Mouse (Mus musculus): ENCODE measurements around the gene Rnf157.

DNA sequence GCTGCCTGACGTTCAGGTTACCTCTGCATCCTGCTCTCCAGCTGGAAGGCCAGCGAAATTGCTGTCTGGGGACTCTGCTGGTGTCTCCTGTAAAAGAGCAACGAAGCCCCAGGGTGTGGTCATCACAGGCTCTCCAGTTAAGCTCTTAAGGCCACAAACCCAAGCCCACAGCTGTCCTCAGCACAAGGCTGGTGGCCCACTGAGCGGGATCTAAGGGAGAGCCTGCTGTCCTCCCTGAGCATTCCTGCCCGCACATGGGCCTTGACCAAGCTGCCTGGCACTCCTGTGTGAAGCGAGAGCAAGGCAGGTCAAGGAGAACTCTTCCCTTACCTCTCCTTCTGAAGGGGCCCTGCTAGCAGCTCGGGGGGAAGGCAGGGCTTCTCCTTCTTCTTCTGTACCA is 65.8 kb downstream of the Rnf157 start:
- TF ChIP-seq POLR2A (IDR thresholded peaks at IDR 0.05; ENCODE audit: low read depth, low read length) (no peak), CTCF (IDR thresholded peaks at IDR 0.05; ENCODE audit: borderline replicate concordance, insufficient read depth, low read length) (no peak)
